Mouse (Mus musculus) lung, postnatal 25 days (tissue): ENCODE results near the gene Aim2.

Experiments
- DNase-seq: peaks from one replicate; pipeline ENCODE4 v3.0.0; 2022; ENCODE audit warnings: low spot score

The Aim2 gene

DNA sequence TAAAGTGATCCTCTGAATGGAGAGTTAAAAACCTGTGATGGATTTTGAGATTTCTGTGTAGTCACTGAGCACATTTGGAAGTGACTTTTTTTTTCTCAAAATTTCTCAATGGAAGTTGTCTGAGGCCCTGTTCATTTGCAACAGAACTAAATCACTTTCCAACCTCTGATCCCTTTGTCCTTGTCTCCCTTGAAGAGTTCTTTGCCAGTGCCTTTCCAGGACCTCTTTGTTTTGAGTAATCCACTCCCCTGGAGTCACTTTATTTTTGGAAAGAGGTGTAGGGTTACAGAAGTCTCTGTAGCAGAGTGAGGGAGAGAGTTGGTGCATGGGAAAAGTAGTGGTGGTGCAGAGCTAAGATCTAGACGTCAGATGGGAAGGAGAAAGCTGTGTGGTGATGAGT, 2.2 kb upstream of the Aim2 start:
- no peak for DNase-seq

DNA sequence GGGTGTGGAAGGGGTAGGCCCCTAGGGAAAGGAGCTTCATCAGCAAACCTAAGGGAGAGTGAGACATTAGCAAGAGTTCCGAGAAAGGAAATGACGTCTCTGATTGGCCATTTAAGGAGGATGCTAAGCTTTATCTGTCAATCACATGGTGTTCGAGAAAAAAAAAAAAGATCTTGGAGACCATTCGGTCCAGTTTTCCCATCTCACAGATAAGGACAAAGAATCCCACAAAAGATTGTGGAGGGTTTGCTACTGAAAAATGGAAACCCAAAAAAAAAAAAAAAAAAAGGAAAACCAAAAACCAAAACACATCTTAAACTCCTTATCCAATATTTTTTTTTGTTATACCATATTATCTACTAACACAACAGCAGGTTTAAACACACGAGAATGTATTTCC, 1.5 kb upstream of the Aim2 start:
- DNase-seq = no peak

DNA sequence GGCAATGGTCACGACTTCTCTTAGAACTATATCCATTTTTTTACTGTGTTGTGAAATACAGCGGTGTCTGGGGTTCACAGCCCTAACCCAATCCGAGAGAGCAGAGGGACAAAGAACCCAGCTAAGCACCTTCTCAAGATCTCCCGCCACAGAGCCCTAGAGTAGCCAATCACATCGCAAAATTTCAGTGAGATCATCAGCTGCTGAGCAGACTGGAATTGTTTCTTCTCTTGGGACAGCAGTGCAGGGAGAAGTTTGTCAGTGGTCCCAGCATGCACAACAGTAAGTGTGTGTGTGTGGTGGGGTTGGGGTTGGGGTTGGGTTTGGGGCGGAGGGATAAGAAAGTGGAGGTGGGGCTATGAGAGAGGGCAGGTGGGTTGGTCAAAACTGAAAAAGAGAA, 733 bp upstream of the Aim2 start:
- DNase-seq = peak; percentile 23

DNA sequence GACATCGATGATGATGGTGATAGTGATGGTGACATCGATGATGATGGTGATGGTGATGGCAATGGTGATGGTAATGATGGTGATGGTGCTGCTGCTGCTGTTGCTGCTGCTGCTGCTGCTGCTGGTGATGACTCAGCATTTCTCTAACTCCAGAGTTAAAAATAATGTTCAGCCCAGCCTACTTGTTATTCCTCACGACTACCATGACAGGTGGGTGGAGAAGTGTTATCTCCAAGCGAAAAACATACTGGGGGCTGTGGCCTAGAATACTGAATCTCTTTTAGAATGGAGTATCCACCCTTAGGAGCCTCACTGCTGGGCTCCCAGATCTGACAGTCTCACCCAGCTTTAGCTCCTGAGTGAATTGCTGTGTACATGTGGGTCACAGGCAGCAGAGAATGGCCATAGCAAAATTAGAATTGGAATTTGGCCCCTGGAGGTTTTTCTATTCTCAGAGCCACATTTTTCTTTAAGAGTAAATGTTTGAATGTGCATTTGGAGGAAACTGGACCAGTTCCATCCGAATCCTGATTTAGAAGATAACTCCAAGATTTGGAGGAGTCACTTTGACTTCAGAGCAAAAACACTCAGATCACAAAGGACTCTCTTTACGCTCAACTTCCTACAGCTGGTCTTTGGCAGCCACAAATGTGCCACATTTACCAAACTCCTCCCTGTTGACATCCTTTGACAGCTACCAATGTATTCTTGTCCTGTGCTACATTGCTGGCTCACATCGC, 4.6 kb downstream of the Aim2 start:
- no peak for DNase-seq

DNA sequence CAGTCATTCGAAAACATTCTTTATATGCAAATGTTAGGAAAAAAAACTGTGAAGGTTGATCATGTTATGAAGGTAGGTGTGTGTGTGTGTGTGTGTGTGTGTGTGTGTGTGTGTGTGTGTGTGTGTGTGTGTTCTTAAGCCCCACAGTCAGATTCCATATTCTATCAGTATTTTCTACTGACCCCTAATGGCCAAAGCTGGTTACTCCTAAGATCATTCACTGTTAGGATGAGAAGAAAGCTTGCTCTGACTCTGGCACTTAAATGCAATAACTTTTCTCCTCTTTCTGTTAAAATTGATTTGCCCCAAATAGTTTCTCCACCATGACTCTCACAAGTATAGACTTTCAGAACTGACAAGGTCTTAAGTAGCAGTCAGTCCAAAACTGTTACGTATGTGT, 6.0 kb downstream of the Aim2 start:
- no peak for DNase-seq

DNA sequence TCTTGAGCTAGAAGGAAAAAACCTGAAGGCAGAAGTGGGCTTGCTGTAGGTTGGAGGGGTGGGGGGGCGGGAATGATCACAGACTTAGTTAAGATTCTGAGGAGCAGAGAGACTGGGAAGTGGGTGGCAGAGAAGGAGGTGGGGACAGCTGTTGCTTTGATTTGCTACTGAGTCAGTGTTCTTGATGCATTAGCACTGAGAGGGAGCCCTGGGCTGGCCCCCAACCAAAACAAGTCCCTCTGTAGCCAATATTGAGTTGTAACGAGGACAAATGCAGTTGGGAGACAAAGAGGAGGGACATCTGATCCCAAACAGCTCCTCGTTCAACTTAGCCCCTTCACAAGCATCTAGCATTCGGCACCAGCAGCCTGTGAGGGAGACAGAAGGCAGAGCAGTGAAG, 7.1 kb downstream of the Aim2 start:
- no peak for DNase-seq

DNA sequence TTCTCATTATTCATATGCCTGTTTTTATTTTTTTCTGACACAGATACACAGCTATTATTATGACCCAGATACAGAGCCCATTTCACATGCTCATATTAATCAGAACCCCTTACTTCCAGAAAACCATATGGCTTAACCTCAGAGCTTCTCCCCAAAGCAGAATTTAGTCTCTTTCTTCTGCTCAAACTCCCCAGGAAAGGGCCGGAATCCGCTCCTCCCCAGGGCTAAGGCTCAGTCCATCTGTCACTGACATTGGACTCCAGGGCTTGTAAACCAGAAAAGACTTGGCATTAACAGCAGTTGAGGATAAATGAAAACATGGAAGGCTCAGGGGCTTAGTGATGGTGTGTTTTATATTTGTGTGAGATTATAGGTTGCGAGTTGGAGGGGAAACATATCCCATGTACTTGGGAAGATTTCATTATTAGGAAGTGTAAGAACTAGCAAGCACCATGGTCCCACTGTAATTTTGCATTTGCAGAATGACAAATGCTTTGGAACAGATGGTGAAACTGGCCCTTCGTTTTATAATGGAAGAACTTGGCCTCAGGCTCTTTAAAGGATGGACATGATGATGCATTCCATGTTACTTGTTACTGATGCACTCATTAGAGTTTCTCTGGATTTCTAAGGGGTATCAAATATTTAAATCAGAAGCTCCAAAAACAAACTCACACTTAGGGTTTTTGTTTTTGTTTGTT, 9.1 kb downstream of the Aim2 start:
- no peak for DNase-seq

DNA sequence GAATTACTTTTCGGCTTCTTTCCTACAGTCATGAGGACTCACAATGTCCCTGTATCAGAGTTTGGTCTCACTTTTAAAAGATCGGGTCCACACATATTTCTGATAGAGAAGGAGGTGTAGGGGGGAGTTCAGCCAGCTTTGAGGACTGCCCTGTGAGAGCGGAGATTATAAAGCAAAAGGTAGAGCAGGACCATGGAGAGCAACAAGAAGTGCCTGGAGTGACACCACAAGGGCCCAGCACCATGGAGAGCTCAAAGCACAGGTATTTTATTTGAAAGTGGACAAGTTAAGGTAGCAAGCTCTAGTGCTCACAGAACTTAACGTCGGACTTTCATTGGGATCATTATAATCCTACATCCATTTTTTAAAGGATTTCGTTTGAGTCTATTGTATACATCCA, 11.0 kb downstream of the Aim2 start:
- peak; percentile 21 for DNase-seq

DNA sequence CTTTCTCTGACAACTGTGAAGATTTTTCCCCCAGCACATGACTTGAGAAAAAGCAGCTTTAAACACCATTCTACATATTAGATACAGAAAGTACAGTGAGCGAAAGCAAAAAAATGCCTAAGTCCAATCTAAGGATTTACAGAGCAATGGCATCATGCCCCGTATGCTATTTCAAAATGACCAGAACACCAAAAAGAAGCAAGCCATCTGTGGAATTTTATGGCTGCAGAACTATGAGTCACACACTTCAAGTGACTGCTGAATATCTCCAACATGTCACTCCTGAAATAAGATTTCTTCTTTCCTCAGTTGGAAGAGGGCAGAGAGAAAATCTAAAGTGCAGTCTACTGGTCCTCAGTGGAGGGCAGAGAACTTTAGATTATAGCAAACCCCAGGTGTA, 12.8 kb downstream of the Aim2 start:
- no peak for DNase-seq

DNA sequence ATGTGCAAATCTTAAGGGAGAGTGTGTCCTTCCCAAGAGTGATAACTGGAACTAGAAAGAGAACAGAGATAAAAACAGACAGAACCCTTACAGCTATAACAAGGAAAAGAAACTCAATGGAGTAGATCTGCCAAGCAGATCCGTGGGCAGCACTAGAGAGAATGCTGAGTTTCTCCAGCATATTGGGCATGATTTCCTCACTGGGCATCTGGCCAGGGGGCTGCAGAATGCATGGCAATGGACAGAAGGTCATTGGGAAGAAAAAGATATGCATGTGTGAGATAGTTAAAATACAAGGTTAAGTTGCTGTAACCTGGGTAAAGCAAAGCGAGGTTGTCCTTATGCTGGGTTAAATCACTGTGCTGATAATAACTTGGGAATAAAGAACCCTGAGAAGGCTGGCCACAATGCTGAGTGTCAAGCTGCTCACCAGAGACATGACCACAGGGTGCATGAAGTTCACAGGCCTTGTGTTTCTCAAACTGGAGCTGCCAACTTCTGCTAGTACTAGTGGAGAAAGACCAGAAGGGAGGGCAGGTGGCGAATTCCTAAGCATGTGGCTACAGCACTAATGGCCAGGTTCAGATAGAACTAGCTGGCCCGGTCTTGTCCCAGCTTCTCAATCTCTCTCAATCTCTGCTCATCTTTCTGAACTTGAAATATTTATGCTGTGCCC, 13.6 kb downstream of the Aim2 start:
- no peak for DNase-seq

DNA sequence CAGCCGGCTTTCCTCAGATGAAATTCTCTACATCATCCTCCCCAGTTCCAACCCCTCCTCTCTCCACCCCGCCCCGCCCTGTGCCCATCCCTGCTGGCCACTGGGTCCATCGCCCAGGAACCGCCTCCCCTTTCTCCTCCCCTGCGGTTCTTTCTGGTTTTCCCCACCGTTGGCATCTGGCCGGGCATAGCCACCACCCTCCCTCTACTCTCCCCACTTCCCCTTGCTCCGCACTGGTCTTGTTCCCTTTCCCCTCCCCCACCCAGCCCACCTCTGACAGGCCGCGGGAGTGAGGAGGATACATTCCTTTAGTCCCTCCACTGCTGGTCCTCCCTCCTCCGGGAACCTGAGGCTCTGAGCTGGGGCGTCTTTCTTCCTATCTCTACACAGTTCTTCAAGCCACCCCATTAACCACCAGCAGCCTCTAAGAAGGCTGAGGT, 15.3 kb downstream of the Aim2 start:
- DNase-seq = no peak

DNA sequence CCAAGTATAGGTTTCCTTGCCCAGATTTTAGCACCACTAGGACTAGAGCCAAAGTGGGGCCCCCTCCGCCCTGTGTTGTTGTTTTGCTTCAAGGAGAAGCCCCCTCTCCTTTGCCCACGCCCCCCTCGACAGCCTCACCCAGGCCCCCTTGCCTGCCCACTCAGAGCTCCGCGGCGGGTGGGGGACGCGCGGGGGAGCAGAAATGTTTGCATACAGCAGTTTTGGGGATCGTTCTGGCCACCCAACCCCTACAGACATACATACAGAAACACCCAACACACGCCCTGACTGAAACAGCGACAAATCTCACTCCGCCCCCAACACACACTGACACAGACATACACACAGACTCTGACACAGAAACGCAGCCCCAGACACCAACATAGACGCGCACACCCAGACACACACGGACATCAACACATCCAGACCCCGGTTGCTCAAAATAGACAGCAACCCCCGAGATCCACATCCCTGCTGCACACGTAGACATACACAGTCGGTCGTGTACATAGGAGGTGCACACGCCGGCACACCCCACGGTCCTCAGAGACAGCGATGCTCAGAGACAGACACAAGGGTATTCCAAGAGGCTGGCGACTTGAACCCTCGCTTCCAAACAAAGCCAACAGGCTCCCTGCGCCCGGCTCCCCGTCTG, 16.1 kb downstream of the Aim2 start:
- no peak for DNase-seq

DNA sequence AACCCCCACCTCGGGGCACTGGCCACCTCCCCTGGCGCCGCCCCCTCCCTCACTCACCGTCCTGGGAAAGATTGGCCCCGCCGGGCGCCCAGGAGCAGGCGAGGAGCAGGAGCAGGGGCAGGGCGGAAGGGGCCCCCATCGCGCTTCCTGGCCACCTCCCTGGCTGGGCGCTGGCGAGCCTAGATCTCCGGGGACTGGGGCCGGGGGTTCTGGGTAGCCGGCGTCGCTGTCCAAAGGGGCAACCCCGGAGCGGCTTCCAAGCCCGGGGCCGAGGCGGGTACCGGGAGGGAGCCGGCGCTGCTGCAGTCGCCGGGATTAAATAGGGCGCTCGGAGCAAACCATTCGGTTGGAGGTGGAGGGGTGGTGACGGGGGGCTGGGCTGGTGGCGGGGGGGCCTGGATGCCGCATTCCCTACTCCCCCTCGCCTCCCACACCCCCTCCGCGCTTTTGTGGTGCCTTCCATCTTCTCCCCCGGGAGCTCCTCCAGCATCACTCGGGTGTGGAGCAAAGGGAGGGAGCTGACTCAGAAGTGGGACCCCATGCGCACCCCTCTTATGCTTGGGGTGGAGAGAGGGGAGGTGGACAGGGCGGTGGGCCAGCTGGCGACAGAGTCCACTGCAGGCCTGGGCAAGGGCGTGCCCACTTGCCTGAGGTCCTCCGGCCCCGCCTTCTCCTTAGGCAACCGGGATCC, 16.8 kb downstream of the Aim2 start, which contains the start of gene Cadm3:
Gene Cadm3 (minus strand): TSS at position 340 of the 691 bp plus-strand sequence.
- no peak for DNase-seq

DNA sequence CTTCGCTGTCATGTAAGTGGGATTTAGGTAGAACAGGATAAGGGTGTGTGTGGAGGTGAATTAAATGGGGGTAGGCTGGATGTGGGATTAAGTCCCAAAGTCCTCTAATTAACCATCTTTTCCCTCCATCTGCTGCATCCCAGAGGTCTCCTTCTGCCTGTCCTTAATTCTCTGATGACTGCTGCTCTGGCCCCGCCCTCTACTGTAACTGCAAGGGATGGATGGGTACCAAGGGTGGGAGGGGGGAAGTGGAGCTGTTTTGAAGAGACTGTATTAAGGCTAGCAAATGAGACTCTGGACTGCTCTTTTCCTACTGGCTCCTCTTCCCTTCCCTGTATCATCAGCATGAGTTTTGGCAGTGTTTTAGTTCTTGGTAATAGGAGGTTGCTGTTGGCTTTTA, 18.9 kb downstream of the Aim2 start:
- no peak for DNase-seq

DNA sequence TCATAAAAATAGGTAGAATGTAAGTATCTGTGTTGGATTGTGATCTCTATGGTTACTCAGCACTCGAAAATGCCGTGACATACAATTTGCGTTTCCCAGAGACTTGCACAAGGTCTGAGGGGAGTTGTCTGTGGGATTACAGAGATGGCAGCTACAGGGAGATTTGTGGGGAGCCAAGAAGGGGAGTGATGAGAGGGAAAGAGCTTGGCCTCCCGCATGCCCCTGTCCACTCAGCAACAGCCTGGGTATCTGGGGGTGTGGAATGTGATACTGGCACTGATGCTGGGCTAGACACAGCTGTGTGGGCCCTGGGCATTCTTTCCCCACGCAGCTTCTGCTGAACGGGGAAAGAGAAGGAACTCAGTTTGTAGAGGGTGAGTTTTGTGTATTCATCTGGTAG, 19.8 kb downstream of the Aim2 start:
- no peak for DNase-seq

DNA sequence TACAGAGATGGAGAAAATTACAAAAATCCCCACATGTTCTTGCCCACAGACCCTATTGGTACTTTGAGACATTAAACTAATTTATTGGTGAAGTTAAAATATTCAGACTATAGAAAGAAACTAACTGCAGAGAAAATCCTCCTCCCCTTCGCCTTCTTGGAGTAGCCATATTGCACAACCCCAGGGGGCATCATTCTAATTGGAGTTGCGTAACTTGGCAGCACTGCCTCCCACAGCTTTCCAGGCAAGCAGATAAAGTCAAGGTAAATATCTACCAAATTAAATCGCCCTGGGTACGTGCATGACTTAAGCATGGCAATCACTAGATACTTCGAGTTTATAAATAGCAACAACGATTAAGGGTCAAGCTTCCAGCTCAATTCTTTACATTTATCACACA, 20.9 kb downstream of the Aim2 start:
- DNase-seq = no peak

DNA sequence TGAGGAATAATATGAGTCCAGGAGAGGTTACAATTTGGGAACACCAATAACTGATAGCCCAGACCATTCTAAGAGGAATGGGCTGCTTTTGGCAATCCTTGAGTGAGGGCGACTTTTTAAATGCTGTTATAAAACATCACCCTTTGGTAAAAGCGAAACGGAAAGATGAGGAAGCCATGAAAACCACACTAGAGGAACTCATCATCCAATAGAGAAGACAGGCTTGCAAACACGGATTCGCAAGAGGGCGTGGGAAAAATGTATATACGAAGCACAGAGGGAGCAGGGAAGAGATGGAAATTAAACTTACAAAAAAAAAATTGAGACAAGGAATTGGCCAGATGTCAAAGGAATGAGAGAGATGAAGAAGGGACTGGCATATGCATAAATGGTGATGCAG, 23.3 kb downstream of the Aim2 start:
- DNase-seq = no peak

DNA sequence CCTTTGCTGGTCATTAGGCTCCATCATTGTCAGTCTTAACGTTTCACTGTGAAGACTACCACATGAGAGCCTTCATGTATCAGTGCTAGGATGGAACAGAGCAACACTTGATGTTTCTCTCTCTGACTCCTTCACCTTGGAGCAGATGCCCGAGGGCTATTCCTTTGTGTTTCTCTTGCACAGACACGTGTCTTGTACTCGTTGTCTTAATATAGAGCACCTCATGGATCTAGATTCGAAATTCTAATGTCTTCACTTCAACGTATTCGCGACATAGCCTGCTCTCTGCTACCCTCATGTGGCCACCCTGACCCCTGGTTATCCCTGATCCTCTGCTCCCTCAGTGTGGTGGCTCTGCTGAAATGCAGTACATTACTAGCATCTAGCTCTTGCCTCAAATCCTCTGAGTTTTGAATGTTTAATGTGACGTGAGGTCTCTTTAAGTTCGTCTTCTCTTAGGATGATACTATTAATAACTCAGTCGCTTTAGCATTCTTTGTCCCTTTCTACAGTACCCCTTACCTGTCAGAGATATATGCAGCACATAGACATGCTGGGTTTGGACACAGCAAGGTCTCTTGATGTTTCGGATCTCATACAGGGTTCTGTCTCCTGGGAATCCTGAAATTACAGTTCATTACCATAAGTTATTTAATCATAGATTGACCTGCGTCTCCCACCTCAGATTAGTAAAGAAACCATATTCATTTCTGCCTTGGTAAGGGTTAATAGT, 26.9 kb downstream of the Aim2 start:
- DNase-seq = no peak

DNA sequence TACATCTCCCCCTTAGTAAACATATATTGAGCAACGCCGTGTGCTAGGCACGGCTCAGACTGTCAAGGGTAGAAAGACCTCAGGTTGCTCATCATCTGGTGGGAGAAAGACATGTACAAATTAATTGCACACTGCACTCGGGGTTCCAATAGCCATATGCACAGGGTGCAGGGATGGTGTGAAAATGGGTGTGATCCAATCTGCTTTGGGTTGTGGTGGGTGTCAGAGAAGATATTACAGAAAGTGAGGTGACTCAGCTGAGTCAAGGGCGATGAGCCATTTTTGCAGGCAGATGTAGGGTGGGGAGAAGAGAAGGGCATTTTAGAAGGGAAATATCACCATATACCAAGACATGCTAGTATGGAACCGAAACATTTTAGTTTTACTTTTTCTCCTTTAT, 30.8 kb downstream of the Aim2 start:
- DNase-seq = no peak

DNA sequence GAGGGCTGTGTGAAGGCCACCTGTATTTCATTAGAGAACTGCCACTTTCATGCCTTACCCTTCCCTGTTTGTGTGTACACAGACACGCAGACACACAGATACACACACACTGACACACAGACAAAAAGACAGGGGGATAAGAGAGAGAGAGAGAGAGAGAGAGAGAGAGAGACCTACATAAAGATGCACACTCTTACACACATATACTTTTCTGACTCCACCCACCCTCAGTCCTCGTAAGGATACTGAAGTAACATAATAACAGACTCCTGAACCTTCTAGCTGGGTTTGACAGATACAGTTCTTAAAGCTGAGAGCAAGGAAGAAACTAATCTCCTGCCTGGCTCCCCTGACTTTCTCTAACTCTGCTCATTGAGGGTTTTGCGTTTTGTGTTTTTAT, 38.8 kb downstream of the Aim2 start:
- DNase-seq = no peak

DNA sequence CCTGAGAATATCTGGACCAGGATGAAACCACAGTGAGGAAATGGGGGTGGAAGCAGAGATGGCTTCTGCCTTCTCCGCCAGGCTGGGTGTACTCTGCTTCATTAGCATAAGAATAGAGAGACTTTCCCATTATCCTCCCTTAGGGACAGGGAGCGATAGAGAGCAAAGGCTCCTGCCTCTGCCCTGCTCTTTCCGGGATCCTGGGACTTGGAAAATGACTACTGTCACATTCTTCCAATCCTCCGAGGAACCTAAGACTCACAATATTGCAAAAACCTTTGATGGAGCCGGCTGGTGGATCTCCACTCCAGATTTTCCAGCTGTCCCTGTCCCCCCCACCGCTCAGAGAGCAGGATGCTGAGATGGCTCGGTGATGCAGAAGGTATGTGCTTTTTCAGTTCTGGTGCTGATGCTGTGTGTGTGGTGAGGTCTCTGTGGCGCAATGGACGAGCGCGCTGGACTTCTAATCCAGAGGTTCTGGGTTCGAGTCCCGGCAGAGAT, 39.3 kb downstream of the Aim2 start:
- DNase-seq = no peak
